Mouse (Mus musculus) myocyte (in vitro differentiated cells): ENCODE measurements at regions not wholly inside any gene's neighbourhood (a gene's known extent, or its start where the extent isn't known, plus 50 kb on each side); places are given as distances from the start of the nearest gene placed in this dataset.

ENCODE experiments used
- H3K27me3 ChIP-seq: one replicate; pipeline ENCODE4 v1.6.1; 2011; ENCODE audit not compliant: control insufficient read depth, insufficient read depth, insufficient read length
- H3K36me3 ChIP-seq: one replicate; pipeline ENCODE4 v1.6.1; 2011; ENCODE audit not compliant: control insufficient read depth, insufficient read depth
- H3K4me2 ChIP-seq: one replicate; pipeline ENCODE4 v1.6.1; 2011; ENCODE audit warnings: low read depth, control low read depth
- H3K4me3 ChIP-seq: one replicate; pipeline ENCODE4 v1.5.1; 2011; ENCODE audit warnings: mild to moderate bottlenecking, control low read depth, moderate library complexity
- H3K79me2 ChIP-seq: one replicate; pipeline ENCODE4 v1.6.1; 2011; ENCODE audit not compliant: control insufficient read depth, insufficient read depth
- H3ac ChIP-seq: one replicate; pipeline ENCODE4 v1.6.1; 2011; ENCODE audit not compliant: control insufficient read depth, insufficient read length
- CEBPB ChIP-seq: IDR thresholded peaks from 2 replicates; pipeline ENCODE4 v1.6.1; 2011; ENCODE audit warnings: mild to moderate bottlenecking, moderate library complexity; ENCODE audit not compliant: poor library complexity, insufficient read depth, severe bottlenecking
- E2F4 ChIP-seq: IDR thresholded peaks from one replicate; pipeline ENCODE4 v1.6.1; 2011; ENCODE audit warnings: mild to moderate bottlenecking, control low read depth, moderate library complexity; ENCODE audit not compliant: insufficient read depth
- MAX ChIP-seq: IDR thresholded peaks from one replicate; pipeline ENCODE4 v1.6.1; 2011; ENCODE audit warnings: low read depth, mild to moderate bottlenecking, control low read depth
- MYOD1 ChIP-seq, 3 experiments: IDR thresholded peaks; one replicate each; pipeline ENCODE4 v1.6.1; 2011; ENCODE audit warnings: control low read depth in 2 of 3, low read depth in 2 of 3, mild to moderate bottlenecking in 2 of 3, moderate library complexity in 1 of 3; ENCODE audit not compliant: insufficient read length in 2 of 3, control insufficient read depth in 1 of 3
- MYOG ChIP-seq, 3 experiments: IDR thresholded peaks; one replicate each; pipeline ENCODE4 v1.6.1; 2011; ENCODE audit warnings: control low read depth in 2 of 3, low read depth in 2 of 3, mild to moderate bottlenecking in 2 of 3; ENCODE audit not compliant: insufficient read length in 2 of 3, control insufficient read depth in 1 of 3, insufficient read depth in 1 of 3
- POLR2A ChIP-seq: IDR thresholded peaks from one replicate; pipeline ENCODE4 v1.6.1; 2011; ENCODE audit warnings: low read depth, mild to moderate bottlenecking, control low read depth, moderate library complexity; ENCODE audit not compliant: insufficient read length
- POLR2AphosphoS2 ChIP-seq: IDR thresholded peaks from one replicate; pipeline ENCODE4 v1.6.1; 2011; ENCODE audit warnings: low read depth, control low read depth; ENCODE audit not compliant: insufficient read length
- REST ChIP-seq: IDR thresholded peaks from one replicate; pipeline ENCODE4 v1.6.1; 2011; ENCODE audit warnings: mild to moderate bottlenecking, control low read depth, moderate library complexity; ENCODE audit not compliant: insufficient read depth, insufficient read length
- SRF ChIP-seq: IDR thresholded peaks from one replicate; pipeline ENCODE4 v1.6.1; 2011; ENCODE audit warnings: low read depth; ENCODE audit not compliant: control insufficient read depth, insufficient read length
- TCF12 ChIP-seq: IDR thresholded peaks from one replicate; pipeline ENCODE4 v1.6.1; 2011; ENCODE audit warnings: mild to moderate bottlenecking, control low read depth; ENCODE audit not compliant: poor library complexity, insufficient read depth, severe bottlenecking
- TCF3 ChIP-seq: IDR thresholded peaks from one replicate; pipeline ENCODE4 v1.6.1; 2011; ENCODE audit warnings: low read depth, control low read depth; ENCODE audit not compliant: insufficient read length
- USF1 ChIP-seq: IDR thresholded peaks from one replicate; pipeline ENCODE4 v1.6.1; 2011; ENCODE audit warnings: low read depth, mild to moderate bottlenecking, control low read depth, moderate library complexity

GRCm38 (mm10) chr3:151210978-151211377, 226.7 kb upstream of the Adgrl4 start:
- H3K4me2 ChIP-seq, result no peak overlapping the region
- H3K4me3 ChIP-seq, result no peak overlapping the region
- H3K27me3 ChIP-seq, result no peaks in the 10 kb centered on the region
- H3K79me2 ChIP-seq, result no peaks in the 10 kb centered on the region
- H3ac ChIP-seq, result no peak overlapping the region
- TF ChIP-seq TCF3 (no peak), MYOD1 (IDR thresholded peaks at IDR 0.05; ENCODE audit: control insufficient read depth in 1 of 3, insufficient read length in 2 of 3, low read depth in 2 of 3) (no peak), CEBPB (no peak), USF1 (no peak), POLR2AphosphoS2 (no peak), POLR2A (no peak), SRF (no peak), TCF12 (no peak), MAX (no peak), E2F4 (no peak), MYOG (IDR thresholded peaks at IDR 0.05; ENCODE audit: control insufficient read depth in 1 of 3, insufficient read depth in 1 of 3, insufficient read length in 2 of 3, low read depth in 2 of 3) (no peak), REST (no peak)
- H3K36me3 ChIP-seq, result no peaks in the 10 kb centered on the region

GRCm38 (mm10) chr3:151216764-151217502, 220.8 kb upstream of the Adgrl4 start:
- no peaks in the 10 kb centered on the region for H3K79me2 ChIP-seq
- TF ChIP-seq MAX (no peak), TCF12 (no peak), MYOG (IDR thresholded peaks at IDR 0.05; ENCODE audit: control insufficient read depth in 1 of 3, insufficient read depth in 1 of 3, insufficient read length in 2 of 3, low read depth in 2 of 3) (no peak), CEBPB (no peak), POLR2A (no peak), POLR2AphosphoS2 (no peak), TCF3 (no peak), USF1 (no peak), REST (no peak), SRF (no peak), E2F4 (no peak), MYOD1 (IDR thresholded peaks at IDR 0.05; ENCODE audit: control insufficient read depth in 1 of 3, insufficient read length in 2 of 3, low read depth in 2 of 3) (no peak)
- H3K4me2 ChIP-seq, result no peak overlapping the region
- H3ac ChIP-seq, result no peak overlapping the region
- no peaks in the 10 kb centered on the region for H3K36me3 ChIP-seq
- H3K4me3 ChIP-seq, result no peak overlapping the region
- no peaks in the 10 kb centered on the region for H3K27me3 ChIP-seq

DNA sequence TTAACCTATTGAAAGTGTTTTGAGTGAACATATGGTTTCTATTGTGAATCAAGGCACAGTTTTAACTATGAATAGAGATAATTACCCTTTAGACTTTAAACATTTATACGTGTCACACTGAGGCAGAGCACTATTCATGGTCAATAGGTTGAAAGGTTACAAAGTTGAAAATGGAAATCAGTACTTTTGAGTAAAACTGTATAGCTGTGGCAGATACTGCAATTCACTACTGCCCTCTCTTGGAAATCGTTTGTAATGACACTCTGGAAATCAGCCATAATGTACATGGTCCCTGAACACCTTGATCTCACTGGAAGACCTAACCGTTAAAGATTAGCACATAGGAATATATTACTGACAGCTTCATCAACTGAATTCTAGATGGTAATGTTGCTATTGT, 215.3 kb upstream of the Adgrl4 start:
- no peak for TF ChIP-seq MYOG (IDR thresholded peaks at IDR 0.05; ENCODE audit: control insufficient read depth in 1 of 3, insufficient read depth in 1 of 3, insufficient read length in 2 of 3, low read depth in 2 of 3)
- no peak for TF ChIP-seq MAX
- TF ChIP-seq MYOD1 (IDR thresholded peaks at IDR 0.05; ENCODE audit: control insufficient read depth in 1 of 3, insufficient read length in 2 of 3, low read depth in 2 of 3), result no peak
- TF ChIP-seq CEBPB, result no peak
- TF ChIP-seq SRF, result no peak
- no peak for TF ChIP-seq E2F4
- no peak for TF ChIP-seq POLR2AphosphoS2
- no peak for TF ChIP-seq REST
- TF ChIP-seq TCF12, result no peak
- TF ChIP-seq USF1, result no peak
- no peak for TF ChIP-seq TCF3
- Histone ChIP-seq H3ac (no peak overlapping the region), H3K27me3 (no peaks in the 10 kb centered on the region), H3K4me3 (no peak overlapping the region), H3K4me2 (no peak overlapping the region), H3K79me2 (no peaks in the 10 kb centered on the region), H3K36me3 (no peaks in the 10 kb centered on the region)

DNA sequence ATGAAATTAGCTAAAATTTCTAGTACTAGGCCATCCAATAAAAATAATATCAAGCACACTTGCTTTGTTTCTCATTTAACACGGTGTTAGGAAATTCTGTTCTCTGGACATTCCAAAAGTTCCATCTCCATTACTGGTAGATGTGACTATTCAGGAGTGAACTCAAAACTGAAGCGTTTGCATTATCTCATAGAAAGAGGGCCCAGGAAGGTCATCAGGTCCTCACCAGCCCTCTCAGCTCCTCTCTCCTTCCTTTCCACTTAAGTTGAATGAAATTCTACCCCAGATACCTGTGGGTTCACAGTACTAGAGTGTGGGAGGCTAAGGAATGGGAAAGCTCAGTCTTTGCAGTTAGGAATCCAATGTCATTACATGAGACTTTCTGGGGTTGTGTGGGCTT, 185.2 kb upstream of the Adgrl4 start:
- H3ac ChIP-seq, result no peak overlapping the region
- no peaks in the 10 kb centered on the region for H3K36me3 ChIP-seq
- H3K4me2 ChIP-seq, result no peak overlapping the region
- no peak overlapping the region for H3K4me3 ChIP-seq
- H3K79me2 ChIP-seq, result no peaks in the 10 kb centered on the region
- H3K27me3 ChIP-seq, result no peaks in the 10 kb centered on the region
- TF ChIP-seq MAX, result no peak
- no peak for TF ChIP-seq MYOD1 (IDR thresholded peaks at IDR 0.05; ENCODE audit: control insufficient read depth in 1 of 3, insufficient read length in 2 of 3, low read depth in 2 of 3)
- no peak for TF ChIP-seq SRF

- Histone ChIP-seq H3ac (no peak overlapping the region), H3K4me2 (no peak overlapping the region), H3K4me3 (no peak overlapping the region), H3K79me2 (no peaks in the 10 kb centered on the region), H3K27me3 (no peaks in the 10 kb centered on the region), H3K36me3 (no peaks in the 10 kb centered on the region)
- TF ChIP-seq MYOG (IDR thresholded peaks at IDR 0.05; ENCODE audit: control insufficient read depth in 1 of 3, insufficient read depth in 1 of 3, insufficient read length in 2 of 3, low read depth in 2 of 3) (no peak), POLR2A (no peak), MYOD1 (IDR thresholded peaks at IDR 0.05; ENCODE audit: control insufficient read depth in 1 of 3, insufficient read length in 2 of 3, low read depth in 2 of 3) (no peak), SRF (no peak), E2F4 (no peak), TCF3 (no peak), MAX (no peak), USF1 (no peak), TCF12 (no peak), POLR2AphosphoS2 (no peak), CEBPB (no peak), REST (no peak)
Measured at GRCm38 (mm10) chr3:151262821-151263220, 174.9 kb upstream of the Adgrl4 start.
